Mouse (Mus musculus): ENCODE data around the gene 1700028J19Rik. TPM values are rescaled to one million over a fixed set of nuclear protein-coding genes. Genes with fewer than 3 reads are reported as not detected.
"Not testable (repeated sequence)": the region's sequence is repeated elsewhere in the genome, so short reads cannot be mapped to it uniquely, and the experiment has no call there.

The 1700028J19Rik gene
- total RNA-seq, 2 experiments from 2014 or later: not detected

DNA sequence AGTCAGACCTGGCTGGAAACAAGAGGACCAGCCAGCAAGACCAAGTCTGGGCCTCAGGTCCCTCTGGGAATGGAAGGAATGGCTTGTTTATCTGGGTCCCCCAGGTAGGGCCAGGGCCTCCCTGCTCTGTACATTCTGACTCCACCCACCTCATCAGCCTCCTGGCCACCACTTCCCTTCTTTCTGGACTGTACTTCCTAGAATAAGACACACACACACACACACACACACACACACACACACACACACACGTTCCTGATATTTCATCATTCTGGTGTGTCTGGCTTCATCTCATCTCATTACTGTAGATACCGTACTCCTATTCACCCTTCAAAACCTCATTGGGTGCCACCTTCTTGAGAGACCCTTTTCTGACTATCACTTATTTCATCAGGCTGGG, 22.9 kb upstream of the 1700028J19Rik start:
- Histone ChIP-seq H3K27ac (no peak overlapping the region), H3K4me3 (no peak overlapping the region)
- intact Hi-C loops (cut with DNase I): no loop called here
- no peak for TF ChIP-seq CTCF (IDR thresholded peaks at IDR 0.05)
- DNase-seq: no peak

DNA sequence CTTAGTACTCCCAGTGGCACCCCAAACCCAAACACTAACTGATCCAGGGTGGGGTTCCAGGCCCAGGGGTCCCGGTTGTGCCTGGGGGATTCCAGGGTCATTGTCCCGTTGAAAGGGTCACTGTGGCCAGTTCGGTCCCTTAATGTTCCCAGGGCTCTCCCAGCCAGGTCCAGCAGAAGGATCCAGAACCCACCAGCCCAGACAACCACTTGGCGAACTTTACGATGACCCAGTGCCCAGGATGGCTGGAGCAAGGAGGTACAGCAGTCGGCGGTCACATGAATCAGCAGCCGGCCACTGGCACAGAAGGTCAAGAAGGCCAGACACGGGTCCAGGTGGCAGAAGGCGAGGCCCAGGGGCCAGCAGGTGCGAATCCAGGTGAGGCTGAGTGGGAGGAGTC, 21.6 kb upstream of the 1700028J19Rik start:
- no peak overlapping the region for H3K27ac ChIP-seq
- DNase-seq: no peak
- intact Hi-C loops (cut with DNase I): no loop called here
- H3K4me3 ChIP-seq: no peak overlapping the region
- no peak for TF ChIP-seq CTCF (IDR thresholded peaks at IDR 0.05)

DNA sequence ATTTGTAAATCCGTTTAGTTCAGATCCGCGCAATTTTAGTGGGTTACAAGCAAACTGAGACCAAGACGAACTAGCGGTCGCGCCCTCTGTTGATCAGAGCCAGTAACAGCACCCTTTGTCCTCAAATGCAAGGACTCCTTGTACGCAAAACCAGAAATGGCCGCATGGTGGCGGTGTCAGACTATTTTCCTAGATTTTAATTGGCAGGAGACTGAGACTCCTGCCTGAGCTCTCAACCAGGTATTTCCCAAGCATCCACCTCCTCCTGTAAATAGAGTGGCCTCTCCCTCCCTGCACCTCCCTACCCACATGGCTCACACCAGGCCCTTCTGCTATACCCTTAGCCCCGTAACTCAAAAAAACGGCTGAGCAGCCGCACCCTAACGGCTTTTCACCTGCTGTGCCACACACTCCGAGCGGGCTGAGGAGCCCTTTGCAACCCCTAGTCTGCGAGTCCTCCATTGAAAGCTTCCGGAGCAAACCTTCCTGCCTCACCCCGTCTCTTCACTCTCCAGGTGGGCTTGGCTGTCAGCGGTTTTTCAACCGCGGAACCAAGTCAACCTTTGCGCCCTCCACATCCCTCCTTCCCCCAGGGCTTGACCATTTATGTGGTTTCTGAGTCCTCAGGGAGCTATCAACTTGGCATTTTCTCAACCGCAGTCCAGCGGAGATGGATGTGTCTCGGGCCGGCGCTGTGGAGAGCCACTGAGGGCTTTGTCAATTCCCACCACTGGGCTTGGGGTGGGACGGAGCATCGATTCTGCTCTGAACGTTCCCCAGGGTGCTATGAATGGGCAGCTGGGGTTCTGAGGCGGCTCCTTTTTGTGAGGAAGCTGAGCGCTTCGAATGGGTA, 16.5 kb upstream of the 1700028J19Rik start:
- no peak; the same call in 1 of the 2 replicates for TF ChIP-seq CTCF (IDR thresholded peaks at IDR 0.05)
- no peak overlapping the region for H3K4me3 ChIP-seq
- peak; percentile 92 for DNase-seq
- intact Hi-C loops (cut with DNase I): loop anchor here (1.0 to 5.0 kb wide), 5 partner anchors 16 to 299 kb away; partner anchors contain the start of genes 1700028J19Rik, 2410002F23Rik and Clec11a
- no peak overlapping the region for H3K27ac ChIP-seq

DNA sequence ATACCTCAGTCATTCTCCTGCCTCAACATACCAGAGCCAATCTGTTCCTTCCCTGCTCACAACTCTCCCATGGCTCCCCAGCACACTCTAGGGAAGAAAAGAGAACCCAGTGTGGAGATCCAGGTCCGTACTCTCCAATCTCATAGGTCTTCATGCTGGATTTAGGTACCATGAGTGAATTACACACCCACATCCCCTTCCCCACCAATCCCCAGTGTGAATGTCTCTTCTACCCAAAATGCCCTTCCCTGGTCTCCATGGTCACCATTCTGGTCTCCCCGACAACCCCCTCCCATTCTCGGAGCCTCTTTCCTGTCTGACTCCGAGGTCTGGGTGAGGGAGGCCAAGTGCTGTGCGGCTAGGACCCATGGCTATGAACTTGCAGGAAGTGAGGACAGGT, 14.7 kb upstream of the 1700028J19Rik start, which contains the start of gene Gm15517:
TSS of gene Gm15517 (plus strand) at position 301 of the 400 bp plus-strand sequence.
- intact Hi-C loops (cut with DNase I): loop anchor here (5.0 kb wide), 3 partner anchors 46 to 301 kb away; partner anchors contain the start of gene Clec11a
- TF ChIP-seq CTCF (IDR thresholded peaks at IDR 0.05): no peak
- Histone ChIP-seq H3K4me3 (no peak within 1 kb of the TSS), H3K27ac (no peak within 1 kb of the TSS)
- DNase-seq: no peak

DNA sequence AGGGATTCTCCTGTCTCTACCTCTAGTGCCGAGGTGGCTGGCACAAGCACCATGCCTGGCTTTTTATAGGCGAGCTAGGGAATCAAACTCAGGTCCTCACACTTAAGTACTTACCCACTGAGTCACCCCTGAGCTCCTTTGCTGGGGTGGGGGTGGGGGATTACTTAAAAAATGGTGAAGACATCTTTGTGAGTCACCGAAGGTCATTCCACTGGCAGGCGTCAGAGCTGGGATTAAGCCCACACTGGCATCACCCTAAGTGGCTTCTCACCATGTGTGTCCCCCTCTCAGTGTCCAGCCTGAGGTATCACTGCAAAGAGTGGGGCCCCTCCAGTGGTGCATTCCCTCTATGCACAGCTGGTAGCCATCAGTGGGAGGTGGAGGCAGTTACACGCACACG, 13.9 kb upstream of the 1700028J19Rik start:
- DNase-seq: no peak
- Histone ChIP-seq H3K4me3 (no peak overlapping the region), H3K27ac (no peak overlapping the region)
- TF ChIP-seq CTCF (IDR thresholded peaks at IDR 0.05): no peak
- intact Hi-C loops (cut with DNase I): loop anchor here (5.0 kb wide), 3 partner anchors 47 to 302 kb away; partner anchors contain the start of gene Clec11a

DNA sequence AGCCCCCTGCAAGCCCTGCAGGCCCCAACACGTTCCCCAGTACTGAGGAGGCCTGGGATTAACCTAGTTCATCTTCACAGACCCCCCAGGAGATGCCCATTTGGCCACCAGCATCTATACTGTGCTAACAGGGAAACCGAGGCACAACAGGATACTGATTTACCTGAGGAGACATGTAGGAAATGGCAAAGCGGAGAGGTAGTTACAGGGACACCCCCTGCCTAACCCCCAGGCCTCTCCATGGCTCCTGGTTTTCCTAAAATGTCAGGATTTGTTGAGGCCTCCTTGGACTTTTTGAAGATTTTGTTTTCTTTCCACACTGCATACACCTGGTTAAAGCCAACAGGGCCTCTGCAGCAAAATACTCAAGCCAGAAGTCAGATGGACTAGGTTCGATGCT, 10.8 kb upstream of the 1700028J19Rik start, which contains the start of gene Acp4:
TSS of gene Acp4 (minus strand) at position 101 of the 400 bp plus-strand sequence.
- TF ChIP-seq CTCF (IDR thresholded peaks at IDR 0.05): no peak
- no peak within 1 kb of the TSS for H3K4me3 ChIP-seq
- intact Hi-C loops (cut with DNase I): no loop called here
- H3K27ac ChIP-seq: no peak within 1 kb of the TSS
- DNase-seq: no peak

DNA sequence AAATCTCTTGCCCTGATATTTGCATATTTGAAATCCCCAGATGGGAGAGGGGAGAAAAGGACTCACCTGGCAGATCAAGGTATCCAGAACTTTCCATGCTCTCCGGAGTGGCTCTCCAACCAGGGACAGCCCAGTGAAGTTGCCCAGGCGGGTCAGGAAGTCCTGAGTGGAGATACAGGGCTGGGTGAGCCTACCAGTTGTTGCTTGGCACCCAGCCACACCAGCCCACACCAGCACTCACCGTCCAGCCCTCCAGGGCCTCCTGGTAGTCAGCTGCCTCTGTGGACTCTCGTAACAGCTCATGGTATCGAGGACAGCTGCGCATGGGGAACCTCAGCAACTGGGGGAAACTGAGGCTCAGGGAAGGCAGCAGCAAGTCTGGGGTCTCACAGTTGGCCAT, 8.4 kb upstream of the 1700028J19Rik start:
- no peak for TF ChIP-seq CTCF (IDR thresholded peaks at IDR 0.05)
- intact Hi-C loops (cut with DNase I): no loop called here
- no peak overlapping the region for H3K27ac ChIP-seq

DNA sequence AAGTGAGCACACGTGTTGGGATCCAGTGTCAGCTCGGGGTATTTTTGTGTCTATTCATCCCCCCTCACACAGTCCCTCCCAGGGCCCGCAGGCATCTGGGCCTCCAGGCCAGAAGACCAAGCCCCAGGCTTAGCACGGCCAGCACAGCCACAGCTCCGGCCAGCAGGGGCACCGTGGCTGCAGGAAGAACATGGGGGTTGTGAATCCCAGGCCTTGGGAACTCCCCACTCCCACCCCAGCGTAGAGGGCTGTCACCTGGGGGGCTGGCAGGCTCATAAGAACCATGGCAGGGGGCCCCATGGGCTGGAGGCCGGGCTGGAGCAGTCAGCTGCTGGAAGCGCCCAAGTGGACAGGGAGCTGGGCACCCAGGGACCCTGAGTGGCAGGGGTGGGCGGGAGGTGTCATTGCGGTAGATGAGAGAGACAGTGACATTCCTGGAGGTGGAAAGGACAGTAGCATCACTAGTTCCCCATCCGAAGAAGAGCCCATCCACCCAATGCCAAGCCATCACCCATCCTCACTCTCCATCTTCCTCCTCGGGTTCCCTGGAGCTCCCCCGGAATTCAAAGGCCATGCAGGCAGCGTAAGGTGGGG, 6.6 kb upstream of the 1700028J19Rik start:
- no peak for TF ChIP-seq CTCF (IDR thresholded peaks at IDR 0.05)
- intact Hi-C loops (cut with DNase I): no loop called here
- H3K4me3 ChIP-seq: no peak overlapping the region
- H3K27ac ChIP-seq: no peak overlapping the region
- DNase-seq: no peak

More for the DNA sequence above, 8.4 kb upstream of the 1700028J19Rik start:
- no peak for DNase-seq
- no peak overlapping the region for H3K4me3 ChIP-seq

DNA sequence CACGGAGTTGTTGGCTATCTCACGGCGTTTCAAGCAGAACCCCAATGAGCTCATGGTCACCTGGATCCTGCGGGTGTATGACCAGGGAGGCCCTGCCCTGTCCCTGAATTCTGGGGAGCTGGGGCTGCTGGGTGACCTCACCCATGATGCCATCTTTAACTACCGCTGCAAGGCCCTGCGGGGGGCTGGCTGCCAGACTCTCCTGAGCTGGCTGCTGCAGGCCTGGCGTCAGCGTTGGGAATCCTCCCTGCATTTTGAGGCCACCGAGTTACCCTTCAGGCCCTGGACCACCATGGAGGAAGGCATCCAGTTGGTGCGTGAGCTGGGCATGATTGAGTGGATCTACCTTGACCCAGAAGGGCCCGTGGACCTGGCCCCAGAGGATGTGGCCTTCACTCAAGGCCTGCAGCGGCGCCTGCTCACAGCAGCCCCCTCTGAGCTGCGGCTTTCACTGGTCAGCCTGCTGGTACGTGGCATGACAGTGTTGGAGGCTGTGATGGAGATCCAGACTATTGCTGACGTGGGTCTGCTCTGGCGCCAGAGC, 4.3 kb upstream of the 1700028J19Rik start:
- DNase-seq; H3K4me3 ChIP-seq; H3K27ac ChIP-seq; intact Hi-C loops (cut with DNase I): not testable (repeated sequence)

DNA sequence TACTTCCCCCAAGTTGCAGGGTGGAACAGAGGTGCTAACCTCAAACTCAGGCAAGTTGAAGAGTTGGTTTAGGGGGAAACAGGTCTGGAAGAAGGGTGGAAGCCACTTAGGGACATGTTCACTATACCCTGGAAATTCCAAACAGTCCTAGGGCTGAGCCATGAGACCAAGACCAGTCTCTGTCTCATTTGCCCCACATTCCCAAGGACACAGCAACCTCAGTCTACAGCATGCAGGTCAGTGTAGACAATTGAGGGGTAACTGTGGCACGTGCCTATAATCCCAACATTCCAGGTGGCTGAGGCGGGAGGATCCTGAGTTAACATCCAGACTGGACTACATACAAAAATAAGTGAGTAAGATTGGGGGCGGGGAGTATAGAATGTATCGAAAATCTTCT, 2.8 kb upstream of the 1700028J19Rik start:
- Histone ChIP-seq H3K27ac (no peak overlapping the region), H3K4me3 (no peak overlapping the region)
- DNase-seq: no peak
- no peak for TF ChIP-seq CTCF (IDR thresholded peaks at IDR 0.05)
- intact Hi-C loops (cut with DNase I): no loop called here

DNA sequence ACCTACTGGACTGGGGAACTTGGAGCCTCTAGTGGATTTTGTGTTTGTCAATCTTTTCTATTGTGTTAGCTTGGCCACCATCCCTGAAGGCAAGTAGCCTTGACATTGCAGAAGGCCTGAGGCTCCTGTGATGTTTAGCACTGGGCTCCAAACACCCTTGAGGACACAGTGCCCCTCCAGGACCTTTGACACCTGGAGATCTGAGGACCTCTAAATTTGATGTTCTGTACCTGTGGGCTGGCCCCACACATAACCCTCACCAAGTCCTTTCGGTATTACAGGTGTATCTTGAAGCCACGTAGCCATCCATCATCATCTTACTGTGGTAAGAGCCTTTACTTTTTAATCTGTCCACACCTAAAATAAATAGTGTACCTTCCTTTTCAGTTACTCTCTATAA, 1.5 kb upstream of the 1700028J19Rik start:
- intact Hi-C loops (cut with DNase I): loop anchor here (2.0 kb wide), 1 partner anchor 15 kb away; no protein-coding TSS in a partner anchor
- H3K27ac ChIP-seq: no peak overlapping the region
- DNase-seq: no peak
- TF ChIP-seq CTCF (IDR thresholded peaks at IDR 0.05): no peak
- peak overlapping the region; percentile 94; the same call in 1 of the 2 replicates for H3K4me3 ChIP-seq

DNA sequence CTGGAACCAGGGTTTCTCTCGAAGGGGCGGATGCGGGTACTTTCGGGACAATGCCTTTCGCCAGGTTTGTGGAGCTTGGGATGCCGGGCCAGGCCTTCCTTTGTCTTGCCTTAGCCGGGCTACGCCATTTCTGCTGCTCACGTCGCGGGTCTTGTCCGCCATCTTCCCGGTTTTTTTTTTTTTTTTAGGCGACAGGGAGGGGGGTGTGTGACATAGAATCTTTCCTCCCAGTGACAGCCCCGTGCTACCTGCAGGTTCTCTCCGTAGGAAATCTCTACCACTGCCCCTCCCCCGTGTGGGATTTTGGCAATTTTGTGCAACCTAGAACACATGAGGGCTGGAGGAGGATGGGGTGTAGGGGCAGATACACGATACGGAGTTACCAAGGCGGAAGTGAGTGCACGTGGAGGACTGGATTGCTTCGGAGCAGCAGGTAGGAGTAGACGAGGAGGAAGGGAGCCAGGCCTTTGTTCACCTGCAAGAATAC, 532 bp upstream of the 1700028J19Rik start:
- intact Hi-C loops (cut with DNase I): loop anchor here (2.0 kb wide), 1 partner anchor 16 kb away; no protein-coding TSS in a partner anchor
- peak overlapping the region; percentile 97 for H3K27ac ChIP-seq
- TF ChIP-seq CTCF (IDR thresholded peaks at IDR 0.05): no peak
- DNase-seq: peak; percentile 37
- H3K4me3 ChIP-seq: peak overlapping the region; percentile 94

All from gastrocnemius, adult 2 months (tissue).